14 mouse cellular contexts compared by ENCODE assay signal in genomic region chr2:45239501-45240292, GRCm38 (mm10).
DNase-seq lines count a peak whose midpoint lies in the region; ATAC-seq and TF ChIP-seq lines count a peak whose summit lies in the region.
"Had no signal": no experiment of that assay in that cellular context is flagged by ENCODE, and none has a peak within 500 bp of the region (broad histone marks: within the 10 kb centered on the region; RNA-seq: fewer than 3 reads in every experiment).

No protein-coding gene starts in this region.

- ATAC-seq in hematopoietic stem cell, adult 5-6 weeks (replicated peaks in 1 of 2; ENCODE audit: insufficient read depth in 1 of 2, low FRiP score in 2 of 2, low TSS enrichment in 1 of 2, low read depth in 1 of 2, poor library complexity in 2 of 2, severe bottlenecking in 2 of 2), result peak; percentile 48 to 52
- peak; percentile 93 for ATAC-seq in megakaryocyte-erythroid progenitor cell, adult 5-6 weeks (replicated peaks; ENCODE audit: low FRiP score, low TSS enrichment, poor library complexity, severe bottlenecking)

- peak overlapping the region; percentile 40; the same call in 1 of the 2 replicates for H3K27ac ChIP-seq in left cerebral cortex, adult 2 months
- H3K27ac ChIP-seq: limb, embryonic 15.5 days; neural tube, embryonic 12.5 days had no signal

- no peak for TF ChIP-seq CTCF in left cerebral cortex, adult 2 months (IDR thresholded peaks at IDR 0.05)

- no peak overlapping the region for H3K4me3 ChIP-seq in left cerebral cortex, adult 2 months
- H3K4me3 ChIP-seq: limb, embryonic 15.5 days; neural tube, embryonic 12.5 days had no signal

- DNase-seq in left cerebral cortex, adult 2 months (ENCODE audit: extremely low spot score in 1 of 2, low spot score in 2 of 2), result no peak
- DNase-seq in left cerebral cortex, adult 8-10 months (ENCODE audit: low spot score in 2 of 2), result no peak
- DNase-seq in c-Kit-positive CD71-positive TER-119-negative erythroid progenitor cells, embryonic 14.5 days (ENCODE audit: low read depth), result peak; percentile 56
- no peak for DNase-seq in left cerebral cortex, adult 18-20 months (ENCODE audit: low spot score in 2 of 2)
- DNase-seq in layer of hippocampus, postnatal 14 days (ENCODE audit: low spot score in 2 of 2), result no peak
- no peak for DNase-seq in layer of hippocampus, adult 8-10 months (ENCODE audit: low spot score in 2 of 2)
- DNase-seq: adrenal gland, postnatal 10 days; cerebellum, adult 9-10 months; kidney, postnatal 36 days; right cerebral cortex, postnatal 14 days had no signal

- intact Hi-C loops in left cerebral cortex, adult 2 months (cut with DNase I), result loop anchor here (5.0 kb wide), 1 partner anchor 47 kb away; no protein-coding TSS in a partner anchor
